Mouse (Mus musculus) C2C12 (cell line): ENCODE results near the gene Cdca4. TPM values are rescaled to one million over a fixed set of nuclear protein-coding genes. Genes with fewer than 3 reads are reported as not detected.

Experiments
- H3K27me3 ChIP-seq: one replicate; pipeline ENCODE4 v1.6.1; 2011; ENCODE audit not compliant: control insufficient read depth, insufficient read depth, insufficient read length
- H3K36me3 ChIP-seq: one replicate; pipeline ENCODE4 v1.6.1; 2011; ENCODE audit not compliant: control insufficient read depth, insufficient read depth
- H3K4me3 ChIP-seq: one replicate; pipeline ENCODE4 v1.5.1; 2011; ENCODE audit warnings: mild to moderate bottlenecking, control low read depth; ENCODE audit not compliant: poor library complexity, insufficient read depth, severe bottlenecking
- H3K79me2 ChIP-seq: one replicate; pipeline ENCODE4 v1.6.1; 2011; ENCODE audit not compliant: control insufficient read depth, insufficient read depth
- H3K79me3 ChIP-seq: one replicate; pipeline ENCODE4 v1.6.1; 2011; ENCODE audit warnings: low read depth, control low read depth
- H3ac ChIP-seq: one replicate; pipeline ENCODE3; 2011; ENCODE audit warnings: low read depth; ENCODE audit not compliant: control insufficient read depth, insufficient read length
- CEBPB ChIP-seq: IDR thresholded peaks from one replicate; pipeline ENCODE4 v1.6.1; 2011; ENCODE audit warnings: low read depth, mild to moderate bottlenecking, control low read depth, moderate library complexity
- CTCF ChIP-seq: IDR thresholded peaks from one replicate; pipeline ENCODE4 v1.5.1; 2011; ENCODE audit not compliant: control insufficient read depth, insufficient read depth, insufficient read length
- FOSL1 ChIP-seq: IDR thresholded peaks from one replicate; pipeline ENCODE4 v1.8.0; 2011; ENCODE audit warnings: mild to moderate bottlenecking, low read length; ENCODE audit not compliant: poor library complexity, insufficient read depth, severe bottlenecking
- MAX ChIP-seq: IDR thresholded peaks from one replicate; pipeline ENCODE4 v1.6.1; 2011; ENCODE audit warnings: mild to moderate bottlenecking, control low read depth
- MYOD1 ChIP-seq: IDR thresholded peaks from one replicate; pipeline ENCODE4 v1.6.1; 2011; ENCODE audit warnings: low read depth; ENCODE audit not compliant: control insufficient read depth, insufficient read length
- MYOG ChIP-seq: IDR thresholded peaks from one replicate; pipeline ENCODE4 v1.6.1; 2011; ENCODE audit not compliant: control insufficient read depth, insufficient read length; ENCODE audit errors: extremely low read depth
- USF1 ChIP-seq: IDR thresholded peaks from one replicate; pipeline ENCODE4 v1.6.1; 2011; ENCODE audit warnings: low read depth, mild to moderate bottlenecking, control low read depth, moderate library complexity
- polyA plus RNA-seq: library from polyadenylated mRNA; unstranded; fragments of >200 nt; fragmentation: generic; extraction: Trizol; gene quantifications from one replicate; pipeline ENCODE4 v1.2.1, GENCODE M21; 2012; ENCODE audit warnings: missing spikeins

Gene Cdca4
- polyA plus RNA-seq, 1 experiment = 61.9 TPM

- H3K4me3 ChIP-seq = no peak overlapping the region
- peaks cover 12% of the 10 kb centered on the region for H3K36me3 ChIP-seq
- H3ac ChIP-seq = no peak overlapping the region
- peaks cover 40% of the 10 kb centered on the region for H3K79me2 ChIP-seq
- H3K27me3 ChIP-seq = no peaks in the 10 kb centered on the region
- TF ChIP-seq CTCF (no peak), MYOD1 (no peak), CEBPB (peak; percentile 24), MAX (no peak), FOSL1 (no peak), MYOG (no peak), USF1 (no peak)
- peaks cover 24% of the 10 kb centered on the region for H3K79me3 ChIP-seq
Measured at GRCm38 (mm10) chr12:112833527-112833926, 4.3 kb upstream of the Cdca4 start.

GRCm38 (mm10) chr12:112832411-112832810 lies 3.2 kb upstream of the Cdca4 start:
- Histone ChIP-seq H3K36me3 (peaks cover 21% of the 10 kb centered on the region), H3K79me3 (peaks cover 36% of the 10 kb centered on the region), H3ac (no peak overlapping the region), H3K4me3 (no peak overlapping the region), H3K79me2 (peaks cover 51% of the 10 kb centered on the region), H3K27me3 (no peaks in the 10 kb centered on the region)
- TF ChIP-seq MYOD1 (no peak), CTCF (no peak), CEBPB (no peak), USF1 (no peak), MAX (no peak), MYOG (no peak), FOSL1 (no peak)

DNA sequence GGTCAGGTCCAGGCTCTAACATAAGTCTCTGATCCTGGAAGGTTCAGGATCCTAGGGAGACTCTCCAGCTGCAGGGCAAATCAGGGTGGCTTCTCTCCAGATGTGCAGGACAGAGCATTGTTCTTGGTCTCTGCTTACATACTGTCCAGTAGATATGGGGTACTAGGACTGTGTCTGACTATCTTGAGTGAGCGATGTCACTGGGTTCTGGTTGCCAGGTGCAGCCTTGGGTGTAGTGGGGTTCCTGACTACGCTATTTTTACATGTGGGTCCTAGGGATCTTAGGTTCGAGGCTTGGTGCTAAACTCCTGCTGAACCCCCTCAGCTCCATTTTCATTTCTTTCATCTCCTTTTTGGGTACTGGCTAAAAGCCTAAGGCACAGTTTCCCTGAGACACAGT lies 1.3 kb upstream of the Cdca4 start:
- H3K27me3 ChIP-seq = no peaks in the 10 kb centered on the region
- no peak for TF ChIP-seq MAX
- TF ChIP-seq MYOD1 = no peak
- no peak for TF ChIP-seq MYOG
- TF ChIP-seq CTCF = no peak
- no peak for TF ChIP-seq FOSL1
- TF ChIP-seq CEBPB = no peak
- TF ChIP-seq USF1 = no peak
- peak overlapping the region; percentile 97 for H3K4me3 ChIP-seq
- peaks cover 54% of the 10 kb centered on the region for H3K79me3 ChIP-seq
- H3ac ChIP-seq = peak overlapping the region; percentile 91
- H3K36me3 ChIP-seq = peaks cover 40% of the 10 kb centered on the region
- H3K79me2 ChIP-seq = peaks cover 69% of the 10 kb centered on the region

GRCm38 (mm10) chr12:112830141-112830540 lies 918 bp upstream of the Cdca4 start:
- H3K4me3 ChIP-seq = peak overlapping the region; percentile 97
- H3K27me3 ChIP-seq = no peaks in the 10 kb centered on the region
- peaks cover 44% of the 10 kb centered on the region for H3K36me3 ChIP-seq
- no peak for TF ChIP-seq CTCF
- TF ChIP-seq USF1 = no peak
- TF ChIP-seq MAX = no peak
- peak overlapping the region; percentile 91 for H3ac ChIP-seq
- H3K79me2 ChIP-seq = peaks cover 73% of the 10 kb centered on the region
- H3K79me3 ChIP-seq = peaks cover 57% of the 10 kb centered on the region

GRCm38 (mm10) chr12:112828501-112829243 lies 551 bp downstream of the Cdca4 start:
- H3K4me3 ChIP-seq = peak overlapping the region; percentile 97
- H3K79me2 ChIP-seq = peaks cover 88% of the 10 kb centered on the region
- H3K79me3 ChIP-seq = peaks cover 72% of the 10 kb centered on the region
- peaks cover 58% of the 10 kb centered on the region for H3K36me3 ChIP-seq
- no peak for TF ChIP-seq FOSL1
- TF ChIP-seq CTCF = no peak
- no peak for TF ChIP-seq MAX
- TF ChIP-seq USF1 = no peak
- no peak for TF ChIP-seq MYOG
- no peak for TF ChIP-seq CEBPB
- TF ChIP-seq MYOD1 = no peak
- H3ac ChIP-seq = peak overlapping the region; percentile 90
- no peaks in the 10 kb centered on the region for H3K27me3 ChIP-seq

DNA sequence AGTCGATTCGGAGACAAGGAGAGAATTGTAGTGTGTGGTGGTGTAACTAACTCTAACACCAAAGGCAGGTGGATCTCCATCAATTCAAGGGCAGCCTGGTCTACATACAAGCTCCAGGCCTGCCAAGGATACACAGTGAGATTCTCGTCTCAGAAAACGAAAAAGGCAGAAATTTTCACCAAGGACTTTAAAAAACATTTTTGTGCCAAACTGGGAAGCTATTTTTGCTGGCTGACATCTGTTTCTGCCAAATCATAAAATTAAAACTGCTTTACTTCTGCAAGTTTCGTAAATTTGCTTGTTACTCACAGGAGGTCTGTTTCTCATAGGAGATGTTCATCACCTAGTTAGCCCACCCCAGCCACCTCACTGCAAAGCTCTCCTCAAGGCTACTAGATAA lies 3.3 kb downstream of the Cdca4 start:
- Histone ChIP-seq H3K4me3 (no peak overlapping the region), H3K36me3 (peaks cover 71% of the 10 kb centered on the region), H3K27me3 (no peaks in the 10 kb centered on the region), H3ac (peak overlapping the region; percentile 20), H3K79me2 (peaks cover 96% of the 10 kb centered on the region), H3K79me3 (peaks cover 87% of the 10 kb centered on the region)
- TF ChIP-seq CEBPB (no peak), MYOD1 (no peak), CTCF (no peak), MAX (no peak), MYOG (no peak), FOSL1 (no peak), USF1 (no peak)
